Mouse (Mus musculus) kidney, adult 2 months (tissue): ENCODE data around the gene Stx2.

Experiments
- CTCF ChIP-seq: fragments of 200-500 bp; conservative IDR thresholded peaks from 2 replicates; pipeline ENCODE4 v1.5.1; 2011; ENCODE audit warnings: low read depth, mild to moderate bottlenecking, control low read depth, low read length, moderate library complexity, mixed read lengths; ENCODE audit not compliant: insufficient read depth, insufficient read length
- POLR2A ChIP-seq: fragments of 200-500 bp; IDR thresholded peaks from one replicate; pipeline ENCODE4 v1.6.1; 2011; ENCODE audit warnings: low read depth, low read length, control low read depth

DNA sequence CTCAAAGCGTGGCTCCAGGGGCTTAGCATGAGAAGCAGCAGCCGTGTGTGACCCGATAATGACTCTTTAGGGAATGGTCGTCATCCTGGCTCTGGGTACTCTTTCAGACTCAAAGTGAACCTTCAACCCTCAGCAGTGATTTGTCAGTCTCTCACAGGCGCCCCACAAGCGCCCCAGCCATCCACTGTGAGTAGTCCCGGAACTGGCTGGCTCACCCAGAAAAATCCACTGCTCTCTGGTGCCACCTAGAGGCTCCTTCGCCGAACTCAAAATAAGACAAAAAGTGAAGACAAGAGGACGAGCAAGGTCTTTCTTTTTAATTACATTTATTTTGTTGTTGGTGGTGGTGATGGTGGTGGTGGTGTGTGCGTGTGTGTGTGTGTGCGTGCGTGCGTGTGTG lies 37.1 kb downstream of the Stx2 start:
- TF ChIP-seq POLR2A: no peak
- peak; percentile 65 for TF ChIP-seq CTCF
